Mouse (Mus musculus) large intestine, adult 2 months (tissue): ENCODE results near the gene Meaf6. TPM values are rescaled to one million over a fixed set of nuclear protein-coding genes. Genes with fewer than 3 reads are reported as not detected.

Experiments
- DNase-seq: peaks from one replicate; pipeline ENCODE4 v3.0.0-alpha.2; 2012; ENCODE audit warnings: low read depth, low spot score
- WGBS: fragments of 180-500 bp; shearing (Covaris S2); methylation state at CpG from one replicate; pipeline ENCODE4 v1.1.7; 2018; 5-methylcytosine and 5-hydroxymethylcytosine counted together
- polyA plus RNA-seq: library from polyadenylated mRNA; depleted of rRNA; stranded (reverse); fragments of >200 nt; gene quantifications from 2 replicates; pipeline ENCODE4 v1.2.3, GENCODE M21; 2012

Gene Meaf6
- polyA plus RNA-seq, 1 experiment = 15.8 TPM

- 2% methylated on average over 6 of the region's 6 CpGs for WGBS
- no peak for DNase-seq
Measured at GRCm38 (mm10) chr4:125114638-125115037, 29.7 kb downstream of the Meaf6 start.

- no peak for DNase-seq
- WGBS = 39% methylated on average over 4 of the region's 4 CpGs
Measured at GRCm38 (mm10) chr4:125115081-125115480, 30.1 kb downstream of the Meaf6 start.

GRCm38 (mm10) chr4:125115710-125116089 lies 30.8 kb downstream of the Meaf6 start:
- DNase-seq = no peak
- 20% methylated on average over 6 of the region's 6 CpGs for WGBS

- WGBS = 27% methylated on average over 9 of the region's 9 CpGs
- DNase-seq = no peak
Measured at GRCm38 (mm10) chr4:125116090-125116861, 31.3 kb downstream of the Meaf6 start.

GRCm38 (mm10) chr4:125116929-125117328 lies 32.0 kb downstream of the Meaf6 start:
- 19% methylated on average over 13 of the region's 13 CpGs for WGBS
- no peak for DNase-seq

- WGBS = 23% methylated on average over 7 of the region's 7 CpGs
- DNase-seq = no peak
Measured at GRCm38 (mm10) chr4:125117902-125118320, 33.0 kb downstream of the Meaf6 start.

- 87% methylated on average over 10 of the region's 10 CpGs for WGBS
- DNase-seq = no peak
Measured at GRCm38 (mm10) chr4:125119070-125119469, 34.1 kb downstream of the Meaf6 start.

GRCm38 (mm10) chr4:125119721-125120120 lies 34.8 kb downstream of the Meaf6 start:
- 95% methylated on average over 11 of the region's 11 CpGs for WGBS
- no peak for DNase-seq

- 5% methylated on average over 16 of the region's 16 CpGs for WGBS
- no peak for DNase-seq
Measured at GRCm38 (mm10) chr4:125122431-125123278, 37.7 kb downstream of the Meaf6 start.

GRCm38 (mm10) chr4:125123279-125123671 lies 38.3 kb downstream of the Meaf6 start:
- DNase-seq = no peak
- WGBS = 52% methylated on average over 7 of the region's 7 CpGs

GRCm38 (mm10) chr4:125124424-125125209 lies 39.7 kb downstream of the Meaf6 start:
- WGBS = 17% methylated on average over 7 of the region's 7 CpGs
- no peak for DNase-seq

- 23% methylated on average over 7 of the region's 7 CpGs for WGBS
Measured at GRCm38 (mm10) chr4:125125361-125125921, 40.5 kb downstream of the Meaf6 start.

GRCm38 (mm10) chr4:125126186-125126585 lies 41.3 kb downstream of the Meaf6 start:
- 41% methylated on average over 3 of the region's 3 CpGs for WGBS
- DNase-seq = no peak

More at GRCm38 (mm10) chr4:125125361-125125921, 40.5 kb downstream of the Meaf6 start:
- no peak for DNase-seq

GRCm38 (mm10) chr4:125126761-125127160 lies 41.8 kb downstream of the Meaf6 start:
- no peak for DNase-seq

GRCm38 (mm10) chr4:125127305-125128084 lies 42.6 kb downstream of the Meaf6 start, which contains the start of gene Zc3h12a:
Gene Zc3h12a (minus strand): TSS chr4:125127840.
- DNase-seq = no peak
- under 1% methylated on average over 62 of the region's 62 CpGs for WGBS

More at GRCm38 (mm10) chr4:125126761-125127160, 41.8 kb downstream of the Meaf6 start:
- WGBS = 36% methylated on average over 7 of the region's 7 CpGs

- WGBS = 8% methylated on average over 4 of the region's 4 CpGs
- DNase-seq = no peak
Measured at GRCm38 (mm10) chr4:125131493-125131892, 46.6 kb downstream of the Meaf6 start.

GRCm38 (mm10) chr4:125132394-125132793 lies 47.5 kb downstream of the Meaf6 start:
- DNase-seq = no peak
- 43% methylated on average over 5 of the region's 5 CpGs for WGBS

- no peak for DNase-seq
- WGBS = 32% methylated on average over 4 of the region's 4 CpGs
Measured at GRCm38 (mm10) chr4:125134192-125134591, 49.3 kb downstream of the Meaf6 start.

GRCm38 (mm10) chr4:125134631-125135030 lies 49.7 kb downstream of the Meaf6 start:
- WGBS = 74% methylated on average over 5 of the region's 5 CpGs
- no peak for DNase-seq
